Mouse (Mus musculus) cerebellum, postnatal 10 days (tissue): ENCODE data around the gene Atp8b2.

Experiments used
- DNase-seq, 2 experiments: peaks; one replicate each; pipeline ENCODE4 v3.0.0; 2021; ENCODE audit warnings: mixed read lengths in 2 of 2

The Atp8b2 gene

GRCm38 (mm10) chr3:89963221-89963763, at the start of gene Atp8b2:
Gene Atp8b2 (minus strand): TSS chr3:89963508.
- DNase-seq = peak; percentile 89 to 92

- no peak for DNase-seq
These were observed 47.0 kb upstream of the Atp8b2 start for GRCm38 (mm10) chr3:90010291-90010690.

GRCm38 (mm10) chr3:90004091-90004796, 40.9 kb upstream of the Atp8b2 start:
- no peak for DNase-seq

GRCm38 (mm10) chr3:89999830-90000229, 36.5 kb upstream of the Atp8b2 start:
- no peak for DNase-seq

- no peak for DNase-seq
These were observed 35.8 kb upstream of the Atp8b2 start for GRCm38 (mm10) chr3:89999090-89999489.

- DNase-seq = peak; percentile 97
These were observed 35.3 kb upstream of the Atp8b2 start, which contains the start of gene Hax1 for GRCm38 (mm10) chr3:89998612-89999054. Gene Hax1 (minus strand): TSS chr3:89998780.

- DNase-seq = peak; percentile 34 to 36
These were observed 34.6 kb upstream of the Atp8b2 start for GRCm38 (mm10) chr3:89997791-89998495.

- DNase-seq = no peak
These were observed 31.7 kb upstream of the Atp8b2 start for GRCm38 (mm10) chr3:89994807-89995515.

- DNase-seq = no peak
These were observed 24.5 kb upstream of the Atp8b2 start for GRCm38 (mm10) chr3:89987822-89988221.

- no peak for DNase-seq
These were observed 23.9 kb upstream of the Atp8b2 start for GRCm38 (mm10) chr3:89987211-89987610.

GRCm38 (mm10) chr3:89982426-89982825, 19.1 kb upstream of the Atp8b2 start:
- DNase-seq = no peak

- DNase-seq = no peak
These were observed 13.6 kb upstream of the Atp8b2 start for GRCm38 (mm10) chr3:89976859-89977258.

GRCm38 (mm10) chr3:89968509-89968908, 5.2 kb upstream of the Atp8b2 start:
- DNase-seq = no peak

GRCm38 (mm10) chr3:89966946-89967345, 3.6 kb upstream of the Atp8b2 start:
- peak in 1 of 2 experiments; percentile 27 for DNase-seq

- no peak for DNase-seq
These were observed 2.7 kb upstream of the Atp8b2 start for GRCm38 (mm10) chr3:89965972-89966371.

GRCm38 (mm10) chr3:89965557-89965956, 2.2 kb upstream of the Atp8b2 start:
- DNase-seq = no peak

GRCm38 (mm10) chr3:89963926-89964739, 825 bp upstream of the Atp8b2 start:
- DNase-seq = peak; percentile 84 to 85

GRCm38 (mm10) chr3:89962751-89963220, 522 bp downstream of the Atp8b2 start:
- peak in 1 of 2 experiments; percentile 55 for DNase-seq

GRCm38 (mm10) chr3:89962059-89962750, 1.1 kb downstream of the Atp8b2 start:
- peak; percentile 33 to 59 for DNase-seq

- peak in 1 of 2 experiments; percentile 16 for DNase-seq
These were observed 1.9 kb downstream of the Atp8b2 start for GRCm38 (mm10) chr3:89961436-89961835.

- DNase-seq = peak; percentile 96 to 98
These were observed 2.8 kb downstream of the Atp8b2 start for GRCm38 (mm10) chr3:89960469-89960868.
